Mouse (Mus musculus) MEL (cell line): ENCODE data around the gene Mcfd2. TPM values are rescaled to one million over a fixed set of nuclear protein-coding genes. Genes with fewer than 3 reads are reported as not detected.
A peak's percentile ranks its signal among the peaks of the same experiment; 100 is the strongest.

Source experiments
- DNase-seq: peaks from one replicate; pipeline ENCODE4 v3.0.0; 2011; ENCODE audit warnings: low read depth, low spot score
- H3K27ac ChIP-seq: 2 replicates; pipeline ENCODE4 v1.5.1; 2012; ENCODE audit warnings: low read depth, mild to moderate bottlenecking, control low read depth, low read length, moderate library complexity; ENCODE audit not compliant: control insufficient read depth
- H3K27me3 ChIP-seq, 2 experiments: fragments of 150-350 bp in 1 of 2; sonication (generic) in 1 of 2; 2 replicates each; pipeline ENCODE4 v1.6.1; 2012; ENCODE audit warnings: low read length in 2 of 2, mild to moderate bottlenecking in 2 of 2, improper control_type of control experiment in 1 of 2, moderate library complexity in 1 of 2; ENCODE audit not compliant: insufficient read depth in 2 of 2, control insufficient read depth in 1 of 2
- H3K36me3 ChIP-seq, 2 experiments: 2 replicates each; pipeline ENCODE4 v1.6.1; 2012 to 2014; ENCODE audit warnings: low read length in 2 of 2, improper control_type of control experiment in 1 of 2, inconsistent platforms in 1 of 2, mild to moderate bottlenecking in 1 of 2; ENCODE audit not compliant: insufficient read depth in 2 of 2, control insufficient read depth in 1 of 2
- H3K4me1 ChIP-seq, 2 experiments: fragments of 150-350 bp in 1 of 2; sonication (generic) in 1 of 2; 2 replicates each; pipeline ENCODE4 v1.6.1; 2012; ENCODE audit warnings: low read length in 2 of 2, improper control_type of control experiment in 1 of 2, mild to moderate bottlenecking in 1 of 2; ENCODE audit not compliant: insufficient read depth in 2 of 2, control insufficient read depth in 1 of 2
- H3K4me3 ChIP-seq, 2 experiments: fragments of 150-350 bp in 1 of 2; sonication (generic) in 1 of 2; 2 replicates each; pipeline ENCODE4 v1.5.1; 2012; ENCODE audit warnings: low read depth in 2 of 2, low read length in 2 of 2, mild to moderate bottlenecking in 2 of 2, moderate library complexity in 2 of 2, control low read depth in 1 of 2, improper control_type of control experiment in 1 of 2; ENCODE audit not compliant: control insufficient read depth in 1 of 2, insufficient read depth in 1 of 2
- H3K79me2 ChIP-seq: 2 replicates; pipeline ENCODE4 v1.6.1; 2012; ENCODE audit warnings: mild to moderate bottlenecking, low read length, moderate library complexity; ENCODE audit not compliant: control insufficient read depth, poor library complexity, insufficient read depth
- H3K9ac ChIP-seq: 2 replicates; pipeline ENCODE4 v1.6.1; 2012; ENCODE audit warnings: low read depth, mild to moderate bottlenecking, control low read depth, low read length, moderate library complexity; ENCODE audit not compliant: control insufficient read depth, poor library complexity, severe bottlenecking
- H3K9me3 ChIP-seq: fragments of 150-350 bp; sonication (generic); replicated peaks from 2 replicates; pipeline ENCODE4 v1.6.1; 2012; ENCODE audit warnings: mild to moderate bottlenecking, low read length, improper control_type of control experiment, moderate library complexity; ENCODE audit not compliant: insufficient read depth
- BHLHE40 ChIP-seq: IDR thresholded peaks from 2 replicates; pipeline ENCODE4 v1.6.1; 2012; ENCODE audit warnings: low read depth, mild to moderate bottlenecking, inconsistent platforms, low read length, improper control_type of control experiment, borderline replicate concordance
- CTCF ChIP-seq, 3 experiments: IDR thresholded peaks in 2 of 3; conservative IDR thresholded peaks in 1 of 3; 2 replicates each; pipeline ENCODE4 v1.5.1; 2011 to 2012; ENCODE audit warnings: low read length in 3 of 3, low read depth in 2 of 3, mild to moderate bottlenecking in 2 of 3, improper control_type of control experiment in 1 of 3, inconsistent platforms in 1 of 3, mixed read lengths in 1 of 3, moderate library complexity in 1 of 3; ENCODE audit not compliant: control insufficient read depth in 1 of 3, insufficient read depth in 1 of 3, poor library complexity in 1 of 3, severe bottlenecking in 1 of 3
- EP300 ChIP-seq, 2 experiments: IDR thresholded peaks; 2 replicates each; pipeline ENCODE4 v1.6.1; 2011; ENCODE audit warnings: improper control_type of control experiment in 2 of 2, low read length in 2 of 2, low read depth in 1 of 2, mild to moderate bottlenecking in 1 of 2
- GATA1 ChIP-seq: IDR thresholded peaks from 2 replicates; pipeline ENCODE4 v1.6.1; 2011; ENCODE audit warnings: low read depth, low read length, improper control_type of control experiment
- MAFK ChIP-seq: IDR thresholded peaks from 2 replicates; pipeline ENCODE4 v1.6.1; 2011; ENCODE audit warnings: low read depth, mild to moderate bottlenecking, low read length, improper control_type of control experiment, borderline replicate concordance
- MAX ChIP-seq: IDR thresholded peaks from 2 replicates; pipeline ENCODE4 v1.6.1; 2011; ENCODE audit warnings: low read length, improper control_type of control experiment
- MAZ ChIP-seq: IDR thresholded peaks from 2 replicates; pipeline ENCODE4 v1.6.1; 2012; ENCODE audit warnings: low read depth, mild to moderate bottlenecking, inconsistent platforms, low read length, improper control_type of control experiment
- MXI1 ChIP-seq: IDR thresholded peaks from 2 replicates; pipeline ENCODE4 v1.6.1; 2011; ENCODE audit warnings: mild to moderate bottlenecking, low read depth, low read length, improper control_type of control experiment
- NRF1 ChIP-seq: IDR thresholded peaks from 2 replicates; pipeline ENCODE4 v1.6.1; 2014; ENCODE audit warnings: low read depth, mild to moderate bottlenecking, inconsistent platforms, low read length, improper control_type of control experiment, moderate library complexity; ENCODE audit not compliant: poor library complexity, insufficient read depth, severe bottlenecking
- POLR2A ChIP-seq, 2 experiments: IDR thresholded peaks; 2 replicates each; pipeline ENCODE4 v1.6.1; 2011 to 2012; ENCODE audit warnings: low read length in 2 of 2, mild to moderate bottlenecking in 2 of 2, control low read depth in 1 of 2, improper control_type of control experiment in 1 of 2, low read depth in 1 of 2, moderate library complexity in 1 of 2; ENCODE audit not compliant: control insufficient read depth in 1 of 2, insufficient read depth in 1 of 2, poor library complexity in 1 of 2
- POLR2AphosphoS5 ChIP-seq: IDR thresholded peaks from 2 replicates; pipeline ENCODE4 v1.6.1; 2012; ENCODE audit warnings: low read depth, borderline replicate concordance, mild to moderate bottlenecking, inconsistent platforms, low read length, moderate library complexity, mixed read lengths
- RAD21 ChIP-seq: IDR thresholded peaks from 2 replicates; pipeline ENCODE4 v1.6.1; 2011; ENCODE audit warnings: mild to moderate bottlenecking, low read depth, low read length, improper control_type of control experiment
- SIN3A ChIP-seq: IDR thresholded peaks from 2 replicates; pipeline ENCODE4 v1.6.1; 2012; ENCODE audit warnings: low read length, improper control_type of control experiment, inconsistent platforms
- SMC3 ChIP-seq: IDR thresholded peaks from 2 replicates; pipeline ENCODE4 v1.6.1; 2011; ENCODE audit warnings: low read depth, low read length, improper control_type of control experiment
- UBTF ChIP-seq: IDR thresholded peaks from 2 replicates; pipeline ENCODE4 v1.6.1; 2012; ENCODE audit warnings: low read depth, mild to moderate bottlenecking, inconsistent platforms, low read length, improper control_type of control experiment, moderate library complexity, borderline replicate concordance; ENCODE audit not compliant: insufficient read depth
- ZC3H11A ChIP-seq: IDR thresholded peaks from 2 replicates; pipeline ENCODE4 v1.6.1; 2012; ENCODE audit warnings: low read depth, mild to moderate bottlenecking, inconsistent platforms, low read length, improper control_type of control experiment
- ZKSCAN1 ChIP-seq: IDR thresholded peaks from 2 replicates; pipeline ENCODE4 v1.6.1; 2012; ENCODE audit warnings: low read depth, mild to moderate bottlenecking, inconsistent platforms, low read length, improper control_type of control experiment, moderate library complexity
- ZNF384 ChIP-seq: IDR thresholded peaks from 2 replicates; pipeline ENCODE4 v1.6.1; 2012; ENCODE audit warnings: low read depth, mild to moderate bottlenecking, inconsistent platforms, low read length, improper control_type of control experiment
- polyA plus RNA-seq, 2 experiments: library from polyadenylated mRNA; stranded (reverse) in 1 of 2; unstranded in 1 of 2; fragments of >175 nt in 1 of 2; fragments of >200 nt in 1 of 2; gene quantifications; 2 replicates each; pipeline versions ENCODE4 v1.2.1 to v1.2.4; 2012; ENCODE audit warnings: low replicate concordance in 2 of 2, low read depth in 1 of 2; ENCODE audit not compliant: insufficient read length in 2 of 2, insufficient read depth in 1 of 2, missing spikeins in 1 of 2
- total RNA-seq: library from RNA; depleted of rRNA; stranded (reverse); fragments of 300-350 nt; gene quantifications from 2 replicates; pipeline ENCODE4 v1.2.3, GENCODE M21; 2012

The Mcfd2 gene
- total and polyA plus RNA-seq, 3 experiments = 50.4 to 52.6 TPM; not detected in 1

DNA sequence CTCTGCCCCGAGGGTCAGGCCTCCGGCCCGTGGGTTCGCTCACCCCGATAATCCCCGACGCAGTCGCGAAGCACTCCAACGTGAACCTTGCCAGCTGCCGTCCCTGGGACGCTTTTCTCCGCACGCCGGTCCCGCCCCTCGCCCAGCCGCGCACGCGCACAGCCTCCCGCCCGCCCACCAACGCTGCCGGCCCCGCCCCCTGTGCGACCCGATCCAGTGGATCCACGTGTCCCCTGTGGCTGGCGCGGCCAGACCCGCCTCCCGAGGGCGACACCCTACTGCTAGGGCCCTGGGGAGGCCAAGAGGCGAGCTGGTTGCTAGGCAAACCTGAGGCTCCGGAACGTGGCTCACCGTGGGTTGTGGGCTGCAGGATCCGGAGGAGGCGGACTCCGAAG lies at the start of gene Mcfd2 (continued):
- TF ChIP-seq NRF1 (peak; percentile 86), BHLHE40 (no peak)

DNA sequence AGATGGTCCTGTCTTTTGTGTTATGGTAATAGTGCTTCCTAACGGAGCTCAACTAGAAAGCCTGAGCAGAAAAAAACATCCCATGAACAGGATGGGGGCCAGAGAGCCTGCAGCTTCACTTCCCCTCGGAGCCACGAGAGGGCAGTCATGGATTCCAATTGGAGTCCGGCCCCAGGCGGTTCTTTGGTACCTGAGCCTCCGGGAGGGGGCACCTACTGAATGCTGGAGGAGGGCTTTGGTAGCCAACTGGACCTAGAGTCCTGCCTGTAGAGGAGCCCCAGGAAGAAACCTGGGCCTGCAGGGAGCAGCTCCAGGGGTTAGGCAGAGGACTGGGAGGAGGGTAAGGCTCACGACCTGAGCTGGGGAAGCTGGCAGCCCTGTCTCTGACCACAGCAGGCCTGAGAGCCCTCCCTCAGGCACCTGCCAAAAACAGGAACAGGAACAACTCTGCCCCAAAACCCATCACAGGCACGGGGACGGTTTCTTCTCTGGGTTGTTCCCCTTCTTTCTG lies 49.3 kb upstream of the Mcfd2 start:
- Histone ChIP-seq H3K4me3 (no peak overlapping the region), H3K27me3 (no peaks in the 10 kb centered on the region), H3K36me3 (peaks cover 3 to 5% of the 10 kb centered on the region in 2 experiments; a peak in 3 of 4 replicates), H3K79me2 (no peaks in the 10 kb centered on the region), H3K4me1 (peaks cover 1 to 4% of the 10 kb centered on the region in 2 experiments; a peak in 2 of 4 replicates), H3K27ac (peak overlapping the region; percentile 38), H3K9ac (peak overlapping the region; percentile 40), H3K9me3 (no peaks in the 10 kb centered on the region)
- TF ChIP-seq EP300 (IDR thresholded peaks at IDR 0.05; ENCODE audit: low read depth in 1 of 2, low read length in 2 of 2) (peak in 1 of 2 experiments; percentile 49; a peak in 1 of 4 replicates), MXI1 (no peak), MAX (no peak), POLR2AphosphoS5 (no peak), RAD21 (peak; percentile 69), SIN3A (no peak), ZC3H11A (peak; percentile 65), SMC3 (peak; percentile 72), ZNF384 (0 out of 2 replicates have a peak, but pooled peaks have one; percentile 38), CTCF (IDR thresholded peaks at IDR 0.05 in 2 of 3, conservative IDR thresholded peaks at IDR 0.05 in 1 of 3; ENCODE audit: control insufficient read depth in 1 of 3, insufficient read depth in 1 of 3, low read depth in 2 of 3, low read length in 3 of 3, poor library complexity in 1 of 3, severe bottlenecking in 1 of 3) (peak; percentile 64 to 78 (median 75)), NRF1 (no peak), GATA1 (no peak), MAFK (no peak), MAZ (peak; percentile 80; the same call in 1 of the 2 replicates)
- DNase-seq = peak; percentile 83

DNA sequence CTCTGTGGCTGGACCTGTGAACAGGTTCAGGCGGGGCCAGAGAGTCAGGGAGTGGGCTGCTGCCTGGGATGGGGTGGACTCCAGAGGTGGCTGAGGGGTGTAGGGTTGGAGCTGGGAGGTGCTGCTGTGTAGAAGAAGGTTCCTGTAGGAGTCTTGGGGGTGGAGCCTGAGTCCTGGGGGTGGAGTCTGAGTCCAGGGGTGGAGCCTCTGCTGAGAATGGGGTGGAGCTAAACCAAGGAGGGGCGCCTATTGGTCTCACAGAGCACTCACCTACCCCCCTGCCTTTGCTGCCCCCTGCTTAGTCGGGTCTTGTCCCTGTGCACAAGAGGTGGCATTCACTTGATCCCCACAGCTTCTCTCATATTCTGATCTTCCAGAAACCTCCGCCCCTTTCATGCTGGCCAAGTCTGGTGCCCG lies 48.8 kb upstream of the Mcfd2 start:
- H3K79me2 ChIP-seq = no peaks in the 10 kb centered on the region
- no peak overlapping the region for H3K4me3 ChIP-seq
- H3K4me1 ChIP-seq = peaks cover 1 to 4% of the 10 kb centered on the region in 2 experiments; a peak in 2 of 4 replicates

More for the DNA sequence above, 48.8 kb upstream of the Mcfd2 start:
- Histone ChIP-seq H3K9me3 (no peaks in the 10 kb centered on the region), H3K36me3 (peaks cover 3 to 5% of the 10 kb centered on the region in 2 experiments; a peak in 3 of 4 replicates)
- TF ChIP-seq MAZ = no peak
- TF ChIP-seq POLR2A (IDR thresholded peaks at IDR 0.05; ENCODE audit: control insufficient read depth in 1 of 2, insufficient read depth in 1 of 2, low read depth in 1 of 2, low read length in 2 of 2, poor library complexity in 1 of 2) = no peak
- no peak for TF ChIP-seq ZKSCAN1
- TF ChIP-seq UBTF = no peak
- TF ChIP-seq, all 39 proteins: peak for 0
- Histone ChIP-seq H3K9ac (no peak overlapping the region), H3K27ac (no peak overlapping the region), H3K27me3 (no peaks in the 10 kb centered on the region)
- DNase-seq = peak; percentile 62
